ENCODE assay signal across 8 mouse cellular contexts in the genomic region with DNA sequence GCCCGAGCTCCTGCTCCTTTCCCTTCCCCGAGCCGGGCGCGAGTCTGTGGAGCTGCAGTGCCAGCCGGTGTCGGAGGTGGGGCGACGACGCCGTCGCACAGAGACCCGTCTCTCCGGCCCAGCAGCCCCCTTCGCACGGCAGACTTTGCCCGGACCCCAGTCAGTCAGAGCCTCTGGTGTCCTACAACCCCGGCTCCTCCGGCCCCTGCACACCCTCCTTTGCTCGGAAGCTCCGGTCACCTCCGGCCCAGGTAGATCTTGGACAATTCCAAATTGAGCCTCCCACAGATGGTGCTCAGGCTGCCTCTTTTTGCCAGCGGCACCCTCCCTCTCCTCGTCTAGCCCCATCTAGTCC. TPM values are rescaled to one million over a fixed set of nuclear protein-coding genes. Genes with fewer than 3 reads are reported as not detected.
DNase-seq lines count a peak whose midpoint lies in the region; ATAC-seq and TF ChIP-seq lines count a peak whose summit lies in the region.

No protein-coding gene starts in this region.

- peaks cover 22% of the 10 kb centered on the region for H3K36me3 ChIP-seq in megakaryocyte, embryonic 14.5 days (replicated peaks; ENCODE audit: low read length)
- peaks cover 21% of the 10 kb centered on the region for H3K36me3 ChIP-seq in limb, embryonic 13.5 days
- peaks cover 16% of the 10 kb centered on the region for H3K36me3 ChIP-seq in stomach, embryonic 15.5 days

- H3K4me1 ChIP-seq in cerebellum, adult 2 months (ENCODE audit: control insufficient read depth, insufficient read depth, low read length), result peaks cover 16% of the 10 kb centered on the region
- H3K4me1 ChIP-seq in megakaryocyte, embryonic 14.5 days, result peaks cover 35% of the 10 kb centered on the region
- H3K4me1 ChIP-seq in limb, embryonic 13.5 days, result peaks cover 27% of the 10 kb centered on the region
- H3K4me1 ChIP-seq in stomach, embryonic 15.5 days, result peaks cover 24% of the 10 kb centered on the region

- peak overlapping the region; percentile 79 for H3K4me2 ChIP-seq in limb, embryonic 13.5 days (replicated peaks)
- H3K4me2 ChIP-seq in stomach, embryonic 15.5 days, result peak overlapping the region; percentile 80

- H3K27me3 ChIP-seq in cerebellum, adult 2 months (ENCODE audit: control insufficient read depth, insufficient read depth, low read length), result no peaks in the 10 kb centered on the region
- peaks cover 97% of the 10 kb centered on the region for H3K27me3 ChIP-seq in megakaryocyte, embryonic 14.5 days (replicated peaks)
- H3K27me3 ChIP-seq in limb, embryonic 13.5 days, result peaks cover 55% of the 10 kb centered on the region
- peaks cover 37% of the 10 kb centered on the region for H3K27me3 ChIP-seq in stomach, embryonic 15.5 days (replicated peaks)

- no peak for ATAC-seq in megakaryocyte, adult 5-6 weeks (ENCODE audit: poor library complexity, severe bottlenecking)
- ATAC-seq in limb, embryonic 13.5 days (ENCODE audit: low FRiP score, low read depth), result no peak; the same call in 1 of the 2 replicates
- ATAC-seq in stomach, embryonic 15.5 days (ENCODE audit: insufficient read depth, low FRiP score, low read depth), result no peak; the same call in 1 of the 2 replicates

- 2% methylated on average over 24 of the region's 24 CpGs for WGBS in cerebellum, adult 2 months
- WGBS in limb, embryonic 13.5 days, result under 1% methylated on average over 24 of the region's 24 CpGs
- WGBS in stomach, embryonic 15.5 days, result 2% methylated on average over 21 of the region's 24 CpGs

- no peak for DNase-seq in cerebellum, adult 2 months
- DNase-seq in cerebellum, postnatal 14 days, result no peak
- no peak for DNase-seq in layer of hippocampus, adult 11-12 months (ENCODE audit: low spot score)
- DNase-seq in cerebellum, postnatal 36 days, result no peak

- H3K27ac ChIP-seq in cerebellum, adult 2 months (ENCODE audit: insufficient read depth, low read length), result peak overlapping the region; percentile 92
- H3K27ac ChIP-seq in limb, embryonic 13.5 days, result no peak overlapping the region
- no peak overlapping the region for H3K27ac ChIP-seq in stomach, embryonic 15.5 days

- H3K4me3 ChIP-seq in cerebellum, adult 2 months (replicated peaks; ENCODE audit: insufficient read depth, low read depth, low read length), result peak overlapping the region; percentile 85
- H3K4me3 ChIP-seq in megakaryocyte, embryonic 14.5 days (replicated peaks), result peak overlapping the region; percentile 93
- peak overlapping the region; percentile 84 for H3K4me3 ChIP-seq in limb, embryonic 13.5 days
- H3K4me3 ChIP-seq in stomach, embryonic 15.5 days (replicated peaks), result peak overlapping the region; percentile 80

- TF ChIP-seq CTCF in cerebellum, adult 2 months (IDR thresholded peaks at IDR 0.05; ENCODE audit: borderline replicate concordance, insufficient read depth, low read depth, low read length), result no peak

- H3K9me3 ChIP-seq in megakaryocyte, embryonic 14.5 days, result peaks cover 7% of the 10 kb centered on the region; the same call in 1 of the 2 replicates
- H3K9me3 ChIP-seq in limb, embryonic 13.5 days, result no peaks in the 10 kb centered on the region
- H3K9me3 ChIP-seq in stomach, embryonic 15.5 days, result no peaks in the 10 kb centered on the region

- no peak for TF ChIP-seq POLR2A in cerebellum, adult 2 months (IDR thresholded peaks at IDR 0.05; ENCODE audit: borderline replicate concordance, insufficient read depth, low read length)

- no peak overlapping the region for H3K9ac ChIP-seq in limb, embryonic 13.5 days
- H3K9ac ChIP-seq in stomach, embryonic 15.5 days, result no peak overlapping the region

RNA-seq across cellular contexts. Expression of a gene that starts 0.3 kb away (rescaled TPM):
- 41.3 and 46.6 TPM in 2 replicates for polyA plus RNA-seq in cerebellum, adult 2 months (2012; rRNA removed)
- 1.7 TPM in 1 of 2 replicates, not detected in the other for polyA plus RNA-seq in megakaryocyte, embryonic 14.5 days (2012; ENCODE audit: insufficient read depth, low replicate concordance)
- 0.11 TPM in 1 of 2 replicates, not detected in the other for total RNA-seq in megakaryocyte, adult 5-6 weeks (2015)
- 0.15 TPM in 1 of 2 replicates, not detected in the other for total RNA-seq in megakaryocyte, adult 5-6 weeks (2017)
- 0.83 and 0.97 TPM in 2 replicates for polyA plus RNA-seq in limb, embryonic 13.5 days (2015; fragmentation: Nextera tagmentation; extraction: Ambion mirVana)
- polyA plus RNA-seq in stomach, embryonic 15.5 days (2015; fragmentation: Nextera tagmentation; extraction: Ambion mirVana), result 2.3 and 2.7 TPM in 2 replicates

RNA-seq across cellular contexts. Expression of a gene that starts 0.5 kb away (rescaled TPM):
- polyA plus RNA-seq in cerebellum, adult 2 months (2012; rRNA removed), result 88.3 and 92.6 TPM in 2 replicates
- polyA plus RNA-seq in megakaryocyte, embryonic 14.5 days (2012; ENCODE audit: insufficient read depth, low replicate concordance), result 9.2 and 30.3 TPM in 2 replicates
- 0.50 and 0.69 TPM in 2 replicates for total RNA-seq in megakaryocyte, adult 5-6 weeks (2015)
- 0.37 and 0.41 TPM in 2 replicates for total RNA-seq in megakaryocyte, adult 5-6 weeks (2017)
- polyA plus RNA-seq in limb, embryonic 13.5 days (2015; fragmentation: Nextera tagmentation; extraction: Ambion mirVana), result 37.5 and 37.7 TPM in 2 replicates
- 40.9 and 41.9 TPM in 2 replicates for polyA plus RNA-seq in stomach, embryonic 15.5 days (2015; fragmentation: Nextera tagmentation; extraction: Ambion mirVana)

RNA-seq across cellular contexts. Expression of a gene that starts 26.6 kb away (rescaled TPM):
- polyA plus RNA-seq in cerebellum, adult 2 months (2012; rRNA removed), result 41.1 and 44.0 TPM in 2 replicates
- polyA plus RNA-seq in megakaryocyte, embryonic 14.5 days (2012; ENCODE audit: insufficient read depth, low replicate concordance), result 8.6 and 12.9 TPM in 2 replicates
- total RNA-seq in megakaryocyte, adult 5-6 weeks (2015), result not detected in 2 replicates
- total RNA-seq in megakaryocyte, adult 5-6 weeks (2017), result not detected in 2 replicates
- 85.1 and 86.4 TPM in 2 replicates for polyA plus RNA-seq in limb, embryonic 13.5 days (2015; fragmentation: Nextera tagmentation; extraction: Ambion mirVana)
- polyA plus RNA-seq in stomach, embryonic 15.5 days (2015; fragmentation: Nextera tagmentation; extraction: Ambion mirVana), result 75.1 and 84.0 TPM in 2 replicates

RNA-seq across cellular contexts. Expression of a gene that starts 27.3 kb away (rescaled TPM):
- 64.7 and 68.6 TPM in 2 replicates for polyA plus RNA-seq in cerebellum, adult 2 months (2012; rRNA removed)
- 2.3 and 2.4 TPM in 2 replicates for polyA plus RNA-seq in megakaryocyte, embryonic 14.5 days (2012; ENCODE audit: insufficient read depth, low replicate concordance)
- not detected in 2 replicates for total RNA-seq in megakaryocyte, adult 5-6 weeks (2015)
- total RNA-seq in megakaryocyte, adult 5-6 weeks (2017), result not detected in 2 replicates
- 14.2 and 14.3 TPM in 2 replicates for polyA plus RNA-seq in limb, embryonic 13.5 days (2015; fragmentation: Nextera tagmentation; extraction: Ambion mirVana)
- 8.0 and 9.6 TPM in 2 replicates for polyA plus RNA-seq in stomach, embryonic 15.5 days (2015; fragmentation: Nextera tagmentation; extraction: Ambion mirVana)

RNA-seq across cellular contexts. Expression of a gene that starts 29.4 kb away (rescaled TPM):
- 2.1 and 2.8 TPM in 2 replicates for polyA plus RNA-seq in cerebellum, adult 2 months (2012; rRNA removed)
- polyA plus RNA-seq in megakaryocyte, embryonic 14.5 days (2012; ENCODE audit: insufficient read depth, low replicate concordance), result 0.13 TPM in 1 of 2 replicates, not detected in the other
- not detected in 2 replicates for total RNA-seq in megakaryocyte, adult 5-6 weeks (2015)
- total RNA-seq in megakaryocyte, adult 5-6 weeks (2017), result not detected in 2 replicates
- polyA plus RNA-seq in limb, embryonic 13.5 days (2015; fragmentation: Nextera tagmentation; extraction: Ambion mirVana), result 0.65 and 0.80 TPM in 2 replicates
- 2.0 and 2.1 TPM in 2 replicates for polyA plus RNA-seq in stomach, embryonic 15.5 days (2015; fragmentation: Nextera tagmentation; extraction: Ambion mirVana)

Comparison
In these comparisons a context has a peak if more than half of its experiments do, and no peak if none do; other contexts are left out.
1. RNA of a gene that starts 0.3 kb away (polyA plus RNA-seq): 41.3 to 46.6 TPM in cerebellum, adult 2 months; 2.3 to 2.7 TPM in stomach, embryonic 15.5 days, 1.7 TPM in megakaryocyte, embryonic 14.5 days and 0.83 to 0.97 TPM in limb, embryonic 13.5 days; every median in the first group is over 10 times any median in the second.
2. Peak in every context shown above with its lines, with median percentiles within 50 percentile points of each other: H3K4me3 ChIP-seq.